Mouse (Mus musculus) megakaryocyte, embryonic 14.5 days (primary cell): Measurements from ENCODE around the gene Gcnt3. TPM values are rescaled to one million over a fixed set of nuclear protein-coding genes. Genes with fewer than 3 reads are reported as not detected.

Experiments used
- H3K27me3 ChIP-seq: replicated peaks from 2 replicates; pipeline ENCODE3; 2012; ENCODE audit warnings: inconsistent platforms
- H3K36me3 ChIP-seq: replicated peaks from 2 replicates; pipeline ENCODE3; 2012; ENCODE audit warnings: low read length, inconsistent platforms, mixed read lengths
- H3K4me1 ChIP-seq: 2 replicates; pipeline ENCODE4 v1.6.1; 2012; ENCODE audit warnings: inconsistent platforms
- H3K4me3 ChIP-seq: replicated peaks from 2 replicates; pipeline ENCODE3; 2012; ENCODE audit warnings: moderate library complexity, mild to moderate bottlenecking, inconsistent platforms
- H3K9me3 ChIP-seq: 2 replicates; pipeline ENCODE4 v1.6.1; 2012; ENCODE audit warnings: inconsistent platforms
- FLI1 ChIP-seq: IDR thresholded peaks from 2 replicates; pipeline ENCODE4 v1.6.1; 2012; ENCODE audit warnings: low read length, inconsistent platforms, mixed read lengths
- GATA1 ChIP-seq: IDR thresholded peaks from 3 replicates; pipeline ENCODE4 v1.6.1; 2012; ENCODE audit warnings: mixed read lengths, low read length, inconsistent platforms, borderline replicate concordance
- polyA plus RNA-seq: library from polyadenylated mRNA; stranded (reverse); fragments of >175 nt; gene quantifications from 2 replicates; pipeline ENCODE4 v1.2.3, GENCODE M21; 2012; ENCODE audit warnings: low replicate concordance; ENCODE audit not compliant: insufficient read depth

Gcnt3 gene
- polyA plus RNA-seq, 1 experiment: not detected

DNA sequence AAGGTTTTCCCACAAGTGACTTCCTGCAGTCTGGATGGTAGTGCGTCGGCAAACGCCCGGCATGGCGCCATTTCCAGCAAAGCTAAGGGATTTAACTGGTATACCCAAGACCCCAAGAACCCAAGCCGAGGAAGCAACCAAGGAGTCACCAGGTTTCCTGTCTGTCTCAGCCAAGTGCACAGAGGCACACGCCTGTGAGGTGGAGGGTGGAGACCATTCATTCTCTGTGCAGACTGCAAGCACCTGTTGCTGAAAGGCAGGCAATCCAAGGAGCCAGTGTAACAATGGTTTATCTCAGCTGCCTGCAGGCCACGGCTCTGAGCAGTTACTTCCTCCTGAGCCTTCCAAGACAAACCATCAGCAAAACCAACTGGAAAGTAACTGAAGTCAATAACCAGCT is 34.5 kb upstream of the Gcnt3 start:
- Histone ChIP-seq H3K27me3 (peaks cover 27% of the 10 kb centered on the region), H3K4me3 (no peak overlapping the region), H3K4me1 (peaks cover 13% of the 10 kb centered on the region), H3K36me3 (no peaks in the 10 kb centered on the region), H3K9me3 (peaks cover 11% of the 10 kb centered on the region)
- no peak for TF ChIP-seq FLI1
- no peak for TF ChIP-seq GATA1

DNA sequence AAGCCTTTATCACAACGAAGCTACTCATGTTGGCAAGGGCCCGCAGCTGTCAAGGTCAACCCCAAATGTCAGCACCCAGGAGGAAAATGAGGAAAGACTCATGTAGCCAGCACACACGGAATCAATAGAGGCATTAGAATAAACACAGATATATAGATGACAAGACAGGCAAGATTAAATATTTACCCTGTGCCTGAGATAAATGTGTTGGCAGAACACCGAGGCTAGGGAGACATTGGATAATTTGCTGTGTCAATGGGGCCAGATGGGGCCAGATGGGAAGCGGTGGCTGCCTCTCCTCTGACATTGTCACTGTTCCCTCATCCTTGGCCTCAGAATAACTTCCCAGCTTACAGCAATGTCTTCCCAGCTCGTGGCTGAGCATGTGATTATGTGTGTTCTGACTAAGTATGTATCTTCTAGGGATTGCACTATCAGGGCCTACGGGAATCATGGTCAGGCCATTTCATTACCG is 32.1 kb upstream of the Gcnt3 start:
- H3K4me1 ChIP-seq: peaks cover 13% of the 10 kb centered on the region
- peaks cover 15% of the 10 kb centered on the region for H3K27me3 ChIP-seq
- TF ChIP-seq FLI1: no peak
- TF ChIP-seq GATA1: no peak
- no peak overlapping the region for H3K4me3 ChIP-seq
- no peaks in the 10 kb centered on the region for H3K36me3 ChIP-seq
- no peaks in the 10 kb centered on the region for H3K9me3 ChIP-seq

DNA sequence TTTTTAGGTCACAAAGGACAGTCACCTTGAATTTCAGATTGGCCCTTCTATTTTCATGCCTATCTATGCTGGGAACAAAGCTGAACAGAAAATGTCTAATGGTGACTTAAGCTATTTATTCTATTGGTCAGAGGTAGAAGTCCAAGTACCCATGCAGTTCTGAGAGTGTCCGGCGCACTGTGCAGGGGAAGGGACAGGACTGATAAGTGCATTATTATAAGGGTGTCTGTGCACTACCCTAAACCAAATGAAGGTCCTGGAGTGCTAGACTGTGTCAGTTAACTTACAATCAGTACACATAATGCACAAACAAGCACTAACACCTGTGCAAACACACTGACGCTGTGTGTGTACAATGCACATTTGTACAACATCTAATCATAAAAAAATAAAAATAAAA is 29.6 kb upstream of the Gcnt3 start:
- TF ChIP-seq GATA1: no peak
- TF ChIP-seq FLI1: no peak
- Histone ChIP-seq H3K4me1 (peaks cover 16% of the 10 kb centered on the region), H3K9me3 (no peaks in the 10 kb centered on the region), H3K36me3 (no peaks in the 10 kb centered on the region), H3K4me3 (no peak overlapping the region), H3K27me3 (peaks cover 4% of the 10 kb centered on the region)

DNA sequence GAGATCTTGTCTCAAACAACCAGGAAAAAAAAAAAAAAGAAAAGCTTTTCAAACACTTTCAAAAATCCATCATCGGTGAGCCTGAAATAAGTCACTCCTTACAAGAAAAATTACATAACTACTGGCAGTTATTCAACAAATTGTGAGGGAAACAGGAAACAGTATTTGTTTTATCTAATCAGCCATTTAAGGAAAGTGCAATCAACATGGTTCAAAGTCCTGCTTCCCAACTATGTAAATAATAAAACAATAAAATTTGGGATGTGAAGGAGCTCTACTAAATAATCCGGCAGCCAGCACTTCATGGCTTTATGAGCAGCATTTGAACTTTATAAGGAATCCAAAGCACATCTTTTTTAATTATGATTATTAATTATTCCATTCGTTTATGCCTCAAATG is 24.1 kb upstream of the Gcnt3 start:
- Histone ChIP-seq H3K36me3 (no peaks in the 10 kb centered on the region), H3K27me3 (peaks cover 7% of the 10 kb centered on the region), H3K4me3 (no peak overlapping the region), H3K9me3 (no peaks in the 10 kb centered on the region), H3K4me1 (peaks cover 7% of the 10 kb centered on the region; the same call in 1 of the 2 replicates)
- TF ChIP-seq GATA1: no peak
- TF ChIP-seq FLI1: no peak

DNA sequence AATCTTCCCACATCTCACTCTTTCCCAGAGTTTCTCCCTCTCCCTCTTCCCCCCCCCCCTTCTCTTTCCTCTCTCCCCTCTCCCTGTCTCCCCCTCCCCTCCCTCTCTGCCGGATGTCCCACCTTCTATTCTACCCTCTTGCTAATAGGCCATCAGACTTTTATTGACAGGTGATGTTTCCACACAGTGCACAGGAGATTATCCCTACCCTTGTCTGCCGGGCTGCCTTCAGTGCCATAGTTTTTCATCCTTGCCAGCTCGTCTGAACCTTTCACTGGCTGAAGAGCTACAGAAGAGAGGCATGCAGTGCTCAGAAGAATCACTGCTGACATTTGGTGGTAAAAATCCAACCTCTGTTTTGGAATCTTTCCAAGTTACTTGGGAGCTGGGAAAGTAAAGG is 15.5 kb upstream of the Gcnt3 start:
- no peak overlapping the region for H3K4me3 ChIP-seq
- H3K4me1 ChIP-seq: peaks cover 19% of the 10 kb centered on the region
- peaks cover 18% of the 10 kb centered on the region for H3K9me3 ChIP-seq
- TF ChIP-seq GATA1: no peak
- no peak for TF ChIP-seq FLI1
- H3K36me3 ChIP-seq: no peaks in the 10 kb centered on the region
- H3K27me3 ChIP-seq: peaks cover 20% of the 10 kb centered on the region

DNA sequence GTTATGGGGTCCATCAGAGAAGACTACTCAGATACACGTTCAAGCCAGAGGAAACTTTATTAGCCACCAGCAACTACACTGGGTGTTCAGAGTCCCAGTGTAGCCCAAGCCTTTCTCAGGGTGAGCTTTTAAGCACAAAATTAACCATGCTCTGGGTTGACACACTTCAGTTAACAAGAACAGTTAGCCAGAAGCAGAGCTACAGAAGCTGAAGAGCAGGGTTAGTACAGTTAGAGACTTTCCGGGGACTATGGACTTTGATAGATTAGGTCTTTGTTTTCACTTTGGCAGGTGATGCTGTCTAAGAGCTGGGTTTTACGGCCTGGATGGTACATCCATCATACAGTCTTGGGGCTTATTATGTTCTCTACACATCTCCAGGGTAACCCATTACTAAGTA is 14.8 kb upstream of the Gcnt3 start:
- Histone ChIP-seq H3K4me3 (no peak overlapping the region), H3K36me3 (no peaks in the 10 kb centered on the region), H3K9me3 (peaks cover 18% of the 10 kb centered on the region)

DNA sequence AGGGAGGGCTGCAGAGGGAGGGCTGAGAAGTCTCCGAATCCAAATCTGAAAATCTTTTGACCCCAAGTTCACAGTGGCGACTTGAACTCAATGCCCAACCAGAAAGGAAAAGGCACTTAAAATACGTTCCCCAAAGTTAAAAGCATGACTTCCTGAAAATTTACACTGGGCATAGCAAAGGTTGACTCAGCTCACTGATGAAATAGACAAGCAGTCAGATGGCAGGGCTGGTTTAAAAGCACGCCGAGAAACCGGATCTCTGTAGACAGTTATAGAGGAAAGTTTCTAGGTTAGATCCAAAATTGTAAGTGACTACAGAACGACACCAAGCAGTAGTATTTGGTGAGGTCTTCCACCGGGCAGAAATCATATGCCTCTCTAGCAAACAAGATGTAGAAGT is 12.0 kb upstream of the Gcnt3 start:
- H3K27me3 ChIP-seq: peaks cover 16% of the 10 kb centered on the region

More for the DNA sequence above, 14.8 kb upstream of the Gcnt3 start:
- H3K27me3 ChIP-seq: peaks cover 19% of the 10 kb centered on the region
- TF ChIP-seq GATA1 (no peak), FLI1 (no peak)
- H3K4me1 ChIP-seq: peaks cover 20% of the 10 kb centered on the region

DNA sequence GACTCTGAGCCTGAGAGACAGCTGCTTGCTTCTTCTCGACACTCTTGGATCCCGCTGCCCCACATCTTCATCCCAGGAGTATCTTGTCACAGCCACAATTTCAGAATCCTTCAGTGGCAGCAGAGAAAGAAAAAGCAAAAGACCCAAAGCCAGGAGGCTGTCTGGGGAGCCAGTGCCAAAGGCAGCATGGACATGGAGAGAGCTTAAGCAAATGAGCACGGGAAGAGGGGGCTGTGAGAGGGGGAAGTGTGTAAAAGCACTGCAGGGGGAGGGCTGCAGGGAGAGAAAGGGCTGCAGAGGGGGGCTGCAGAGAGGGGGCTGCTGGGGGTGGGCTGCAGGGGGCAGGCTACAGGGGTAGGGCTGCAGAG is 11.5 kb upstream of the Gcnt3 start:
- peaks cover 32% of the 10 kb centered on the region for H3K4me1 ChIP-seq
- H3K36me3 ChIP-seq: no peaks in the 10 kb centered on the region
- H3K9me3 ChIP-seq: peaks cover 11% of the 10 kb centered on the region
- H3K4me3 ChIP-seq: no peak overlapping the region
- H3K27me3 ChIP-seq: peaks cover 15% of the 10 kb centered on the region
- TF ChIP-seq GATA1: no peak
- no peak for TF ChIP-seq FLI1

More for the DNA sequence above, 12.0 kb upstream of the Gcnt3 start:
- Histone ChIP-seq H3K36me3 (no peaks in the 10 kb centered on the region), H3K9me3 (peaks cover 11% of the 10 kb centered on the region), H3K4me1 (peaks cover 32% of the 10 kb centered on the region), H3K4me3 (no peak overlapping the region)
- no peak for TF ChIP-seq FLI1
- TF ChIP-seq GATA1: no peak

DNA sequence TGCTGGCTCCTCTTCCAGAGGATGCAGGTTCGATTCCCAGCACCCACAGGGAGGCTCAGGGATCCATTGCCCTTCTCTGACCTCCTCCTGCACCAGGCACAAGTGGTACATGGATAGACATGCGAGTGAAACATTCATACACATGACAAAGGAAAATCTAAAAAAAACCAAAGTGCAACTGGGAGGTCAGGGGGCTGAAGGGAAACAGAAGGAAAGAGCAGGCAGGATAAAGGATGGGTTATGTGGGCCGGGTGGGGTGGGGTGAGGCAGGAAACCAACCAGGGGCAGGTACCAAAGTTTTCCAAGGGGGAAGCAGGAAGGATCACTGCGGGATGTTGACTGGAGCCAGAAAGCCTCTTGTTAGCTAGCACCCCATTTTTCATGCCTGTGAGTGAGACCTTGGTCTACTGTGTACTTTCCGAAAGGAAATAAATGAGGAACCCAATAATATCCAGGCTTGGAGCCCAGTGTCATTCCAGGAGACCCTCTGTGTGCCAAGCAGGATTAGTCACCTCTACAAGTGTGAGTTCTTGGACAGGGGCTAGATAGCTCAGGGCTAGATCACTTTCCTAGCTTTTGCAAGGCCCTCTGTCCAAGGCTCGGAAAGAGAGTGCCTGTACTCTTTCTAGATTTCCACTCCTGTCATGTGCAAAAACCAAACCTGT is 11.0 kb upstream of the Gcnt3 start:
- Histone ChIP-seq H3K36me3 (no peaks in the 10 kb centered on the region), H3K4me1 (peaks cover 31% of the 10 kb centered on the region), H3K9me3 (peaks cover 11% of the 10 kb centered on the region), H3K4me3 (no peak overlapping the region), H3K27me3 (peaks cover 12% of the 10 kb centered on the region)
- no peak for TF ChIP-seq GATA1
- no peak for TF ChIP-seq FLI1

DNA sequence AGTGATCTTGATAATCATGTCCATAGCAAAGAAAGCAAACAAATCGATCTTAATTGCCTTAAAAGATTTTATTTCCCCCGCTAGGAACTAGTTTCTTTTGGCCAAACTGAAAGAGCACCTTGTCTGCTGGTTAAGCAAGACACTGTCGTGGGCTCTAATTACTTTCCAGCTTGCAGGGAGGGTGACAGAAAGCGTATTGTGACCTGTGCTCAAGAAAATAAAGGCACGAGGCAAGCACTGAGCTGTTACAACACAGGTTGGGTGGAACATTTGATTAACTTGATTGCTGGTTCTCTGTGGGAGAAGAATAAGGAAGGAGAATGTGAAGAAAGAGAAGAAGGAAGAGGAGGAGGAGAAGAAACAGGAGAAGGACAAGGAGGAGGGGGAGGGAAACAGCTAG is 10.4 kb upstream of the Gcnt3 start:
- Histone ChIP-seq H3K4me3 (no peak overlapping the region), H3K27me3 (peaks cover 10% of the 10 kb centered on the region), H3K36me3 (no peaks in the 10 kb centered on the region), H3K9me3 (peaks cover 11% of the 10 kb centered on the region), H3K4me1 (peaks cover 28% of the 10 kb centered on the region)
- TF ChIP-seq GATA1: no peak
